Mouse (Mus musculus): ENCODE data around the gene Chat. TPM values are rescaled to one million over a fixed set of nuclear protein-coding genes. Genes with fewer than 3 reads are reported as not detected.
A peak's percentile ranks its signal among the peaks of the same experiment; 100 is the strongest.

Gene Chat
- 0.19 and 1.1 TPM in 2 replicates for polyA plus RNA-seq (2016; fragmentation: Nextera tagmentation; extraction: Ambion mirVana)

- DNase-seq (ENCODE audit: low spot score), result no peak
- H3K27ac ChIP-seq, result peak within 1 kb of the TSS; percentile 56; the same call in 1 of the 2 replicates
- H3K4me1 ChIP-seq (replicated peaks), result peaks cover 28% of the 10 kb centered on the region
- H3K4me3 ChIP-seq, result peak within 1 kb of the TSS; percentile 51
- peaks cover 79% of the 10 kb centered on the region for H3K27me3 ChIP-seq (ENCODE audit: insufficient read depth, poor library complexity, severe bottlenecking)
- 15% methylated on average over 13 of the region's 13 CpGs for WGBS
- H3K36me3 ChIP-seq, result no peaks in the 10 kb centered on the region
- H3K9me3 ChIP-seq, result no peaks in the 10 kb centered on the region
Observed at GRCm38 (mm10) chr14:32465889-32466288, at the start of gene Chat. Chat (minus strand) TSS chr14:32465989.

DNA sequence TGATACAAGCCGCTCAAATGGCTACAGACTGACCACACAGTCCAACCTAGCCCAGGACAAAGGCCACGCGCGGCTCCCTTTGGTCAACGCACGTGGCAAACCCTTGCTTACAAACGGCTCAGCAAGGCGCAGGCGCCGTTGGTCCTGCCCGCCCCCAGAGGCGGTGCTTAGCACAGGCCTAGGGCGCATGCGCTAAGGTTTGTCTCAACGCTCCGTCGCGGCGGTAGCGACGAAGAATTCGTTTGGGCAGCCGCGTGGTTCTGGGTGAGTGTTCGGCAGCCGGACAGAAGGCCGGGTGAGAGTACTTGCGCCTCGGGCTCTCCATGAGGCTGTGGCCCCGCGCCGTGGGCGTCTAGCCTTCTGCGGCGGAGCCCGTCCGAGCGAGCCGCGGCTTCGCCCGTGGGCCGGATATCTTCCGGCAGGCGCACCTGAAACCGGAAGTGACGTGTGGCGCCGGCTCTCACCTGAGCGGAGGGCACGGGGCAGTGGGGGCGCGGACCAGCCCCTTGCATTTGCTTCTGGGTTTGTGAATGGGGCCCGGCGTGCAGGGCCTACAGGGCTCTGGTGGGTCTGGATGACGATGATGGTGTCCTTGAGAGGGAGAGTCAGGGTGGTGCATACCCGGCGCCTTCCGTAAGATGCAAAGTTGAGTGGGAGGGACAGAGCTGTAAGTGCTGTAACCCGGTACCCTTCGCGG, 47.7 kb upstream of the Chat start, which contains the start of gene Ercc6:
Ercc6 (plus strand) TSS at position 186 of the 697 bp plus-strand sequence.
- WGBS, result under 1% methylated on average over 62 of the region's 62 CpGs
- Histone ChIP-seq H3K4me3 (peak within 1 kb of the TSS; percentile 70), H3K27ac (peak within 1 kb of the TSS; percentile 95), H3K4me1 (replicated peaks) (peaks cover 19% of the 10 kb centered on the region), H3K36me3 (peaks cover 25% of the 10 kb centered on the region), H3K9me3 (no peaks in the 10 kb centered on the region), H3K27me3 (ENCODE audit: insufficient read depth, poor library complexity, severe bottlenecking) (peaks cover 6% of the 10 kb centered on the region; the same call in 1 of the 2 replicates)
- peak; percentile 94 for DNase-seq (ENCODE audit: low spot score)

DNA sequence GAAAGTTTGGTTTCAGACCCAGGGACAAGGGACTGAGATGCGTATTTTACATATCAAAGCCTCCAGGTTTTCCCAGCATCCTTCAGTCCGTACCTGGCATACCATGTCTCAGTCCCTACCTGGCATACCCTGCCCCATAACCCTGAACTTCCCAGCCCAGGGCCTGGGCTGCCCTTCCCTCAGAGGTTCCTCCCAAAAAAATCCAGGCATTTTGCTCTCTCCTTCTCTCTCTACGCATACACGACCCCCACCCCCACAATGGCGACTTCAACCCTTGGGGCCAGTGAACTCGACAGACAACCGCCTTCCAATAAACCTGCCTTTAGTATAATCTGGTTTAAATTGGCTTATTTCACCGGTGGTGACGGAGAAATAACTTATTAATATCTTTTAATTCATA, 47.1 kb upstream of the Chat start:
- peak overlapping the region; percentile 70 for H3K4me3 ChIP-seq
- peaks cover 19% of the 10 kb centered on the region for H3K4me1 ChIP-seq (replicated peaks)
- WGBS, result 40% methylated on average over 9 of the region's 9 CpGs
- H3K9me3 ChIP-seq, result no peaks in the 10 kb centered on the region
- peaks cover 6% of the 10 kb centered on the region; the same call in 1 of the 2 replicates for H3K27me3 ChIP-seq (ENCODE audit: insufficient read depth, poor library complexity, severe bottlenecking)
- no peak for DNase-seq (ENCODE audit: low spot score)
- peaks cover 20% of the 10 kb centered on the region for H3K36me3 ChIP-seq
- peak overlapping the region; percentile 95 for H3K27ac ChIP-seq

GRCm38 (mm10) chr14:32509443-32509961, 43.7 kb upstream of the Chat start:
- WGBS, result 85% methylated on average over 6 of the region's 6 CpGs
- Histone ChIP-seq H3K27me3 (ENCODE audit: insufficient read depth, poor library complexity, severe bottlenecking) (peaks cover 6% of the 10 kb centered on the region; the same call in 1 of the 2 replicates), H3K4me3 (no peak overlapping the region), H3K9me3 (no peaks in the 10 kb centered on the region), H3K36me3 (no peaks in the 10 kb centered on the region), H3K27ac (no peak overlapping the region), H3K4me1 (replicated peaks) (peaks cover 16% of the 10 kb centered on the region)
- no peak for DNase-seq (ENCODE audit: low spot score)

- Histone ChIP-seq H3K27ac (no peak overlapping the region), H3K4me3 (no peak overlapping the region), H3K9me3 (no peaks in the 10 kb centered on the region), H3K27me3 (ENCODE audit: insufficient read depth, poor library complexity, severe bottlenecking) (peaks cover 6% of the 10 kb centered on the region; the same call in 1 of the 2 replicates), H3K4me1 (replicated peaks) (peaks cover 5% of the 10 kb centered on the region), H3K36me3 (no peaks in the 10 kb centered on the region)
- no peak for DNase-seq (ENCODE audit: low spot score)
- 76% methylated on average over 10 of the region's 10 CpGs for WGBS
Observed at GRCm38 (mm10) chr14:32508105-32508835, 42.5 kb upstream of the Chat start.

GRCm38 (mm10) chr14:32507216-32507615, 41.4 kb upstream of the Chat start:
- no peak overlapping the region for H3K4me3 ChIP-seq
- WGBS, result 85% methylated on average over 4 of the region's 4 CpGs
- no peaks in the 10 kb centered on the region for H3K9me3 ChIP-seq
- H3K36me3 ChIP-seq, result no peaks in the 10 kb centered on the region
- H3K27ac ChIP-seq, result no peak overlapping the region
- DNase-seq (ENCODE audit: low spot score), result no peak
- no peaks in the 10 kb centered on the region for H3K4me1 ChIP-seq (replicated peaks)
- H3K27me3 ChIP-seq (ENCODE audit: insufficient read depth, poor library complexity, severe bottlenecking), result peaks cover 6% of the 10 kb centered on the region; the same call in 1 of the 2 replicates

DNA sequence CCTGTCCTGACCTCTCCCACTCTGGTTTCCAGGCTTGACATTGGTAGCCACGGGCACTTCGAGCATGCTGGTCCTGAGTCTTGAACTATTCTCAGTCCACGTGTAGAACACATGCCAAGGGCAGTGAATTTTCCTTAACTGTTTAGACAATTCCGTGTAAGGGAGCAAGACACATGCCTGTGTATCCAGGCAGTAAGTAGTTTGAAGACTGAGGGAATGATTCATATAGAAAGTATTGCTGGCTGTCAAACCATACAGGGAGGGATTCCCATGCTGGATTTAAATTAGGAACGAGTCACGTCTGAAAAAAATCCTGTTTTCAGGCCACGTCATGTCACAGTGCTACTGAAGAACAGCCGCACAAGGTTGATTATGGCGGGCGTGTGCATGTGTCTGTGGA, 40.5 kb upstream of the Chat start:
- H3K27ac ChIP-seq, result no peak overlapping the region
- H3K9me3 ChIP-seq, result no peaks in the 10 kb centered on the region
- DNase-seq (ENCODE audit: low spot score), result no peak
- WGBS, result 89% methylated on average over 10 of the region's 10 CpGs
- H3K36me3 ChIP-seq, result no peaks in the 10 kb centered on the region
- peaks cover under 1% of the 10 kb centered on the region; the same call in 1 of the 2 replicates for H3K27me3 ChIP-seq (ENCODE audit: insufficient read depth, poor library complexity, severe bottlenecking)
- H3K4me3 ChIP-seq, result no peak overlapping the region
- no peaks in the 10 kb centered on the region for H3K4me1 ChIP-seq (replicated peaks)

GRCm38 (mm10) chr14:32503897-32504296, 38.1 kb upstream of the Chat start:
- no peaks in the 10 kb centered on the region for H3K4me1 ChIP-seq (replicated peaks)
- 80% methylated on average over 1 of the region's 1 CpGs for WGBS
- H3K9me3 ChIP-seq, result no peaks in the 10 kb centered on the region
- H3K36me3 ChIP-seq, result no peaks in the 10 kb centered on the region
- H3K4me3 ChIP-seq, result no peak overlapping the region
- H3K27me3 ChIP-seq (ENCODE audit: insufficient read depth, poor library complexity, severe bottlenecking), result no peaks in the 10 kb centered on the region
- DNase-seq (ENCODE audit: low spot score), result no peak
- H3K27ac ChIP-seq, result no peak overlapping the region

GRCm38 (mm10) chr14:32502764-32503688, 37.2 kb upstream of the Chat start:
- Histone ChIP-seq H3K27ac (no peak overlapping the region), H3K4me1 (replicated peaks) (no peaks in the 10 kb centered on the region), H3K4me3 (no peak overlapping the region), H3K36me3 (no peaks in the 10 kb centered on the region), H3K27me3 (ENCODE audit: insufficient read depth, poor library complexity, severe bottlenecking) (no peaks in the 10 kb centered on the region), H3K9me3 (no peaks in the 10 kb centered on the region)
- WGBS, result 81% methylated on average over 9 of the region's 9 CpGs
- DNase-seq (ENCODE audit: low spot score), result no peak

GRCm38 (mm10) chr14:32501303-32501702, 35.5 kb upstream of the Chat start:
- no peak overlapping the region for H3K27ac ChIP-seq
- no peaks in the 10 kb centered on the region for H3K36me3 ChIP-seq
- no peak overlapping the region for H3K4me3 ChIP-seq
- H3K4me1 ChIP-seq (replicated peaks), result no peaks in the 10 kb centered on the region
- no peaks in the 10 kb centered on the region for H3K9me3 ChIP-seq
- 62% methylated on average over 2 of the region's 2 CpGs for WGBS
- DNase-seq (ENCODE audit: low spot score), result no peak
- H3K27me3 ChIP-seq (ENCODE audit: insufficient read depth, poor library complexity, severe bottlenecking), result no peaks in the 10 kb centered on the region

DNA sequence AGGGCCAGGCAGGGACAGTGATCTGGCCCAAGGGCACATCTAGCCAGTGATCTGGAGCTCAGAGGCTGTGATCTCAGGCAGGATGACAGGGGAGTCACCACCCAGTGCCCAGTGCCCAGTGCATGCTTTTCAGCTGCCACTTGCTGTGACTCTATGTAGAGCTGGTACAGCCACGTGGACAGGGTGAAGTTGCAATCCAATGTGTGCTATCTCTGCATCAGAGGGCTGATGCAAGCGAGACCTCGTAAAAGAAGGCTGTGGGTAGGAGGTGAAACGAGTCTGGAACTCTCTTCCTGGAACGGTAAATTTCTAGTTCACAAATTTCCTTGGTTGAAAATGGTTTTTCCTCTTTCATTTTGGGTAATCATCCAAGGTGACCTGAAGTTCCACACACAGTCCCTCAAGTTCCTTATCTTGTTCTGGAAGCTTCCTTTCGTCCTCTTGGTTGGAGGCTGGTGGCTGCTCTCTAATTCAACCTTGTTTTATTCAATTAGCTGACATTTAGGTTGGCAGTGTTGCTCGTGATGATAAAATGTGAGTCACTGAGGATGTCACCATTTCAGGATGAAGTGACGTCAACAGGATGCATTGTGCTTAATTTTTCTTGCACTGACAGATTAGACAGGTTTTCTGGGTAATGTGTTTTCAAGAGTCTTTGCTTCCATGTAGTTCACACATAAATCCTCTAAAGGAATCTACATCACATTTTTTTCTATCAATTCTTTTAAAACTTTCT, 30.5 kb upstream of the Chat start:
- WGBS, result 80% methylated on average over 8 of the region's 8 CpGs
- H3K27me3 ChIP-seq (ENCODE audit: insufficient read depth, poor library complexity, severe bottlenecking), result peaks cover 9% of the 10 kb centered on the region

More for the DNA sequence above, 30.5 kb upstream of the Chat start:
- H3K27ac ChIP-seq, result no peak overlapping the region
- H3K9me3 ChIP-seq, result no peaks in the 10 kb centered on the region
- no peak overlapping the region for H3K4me3 ChIP-seq
- 0 out of 2 replicates have a peak, but pooled peaks cover 4% of the 10 kb centered on the region for H3K4me1 ChIP-seq (replicated peaks)
- DNase-seq (ENCODE audit: low spot score), result no peak
- H3K36me3 ChIP-seq, result no peaks in the 10 kb centered on the region
